Mouse (Mus musculus) neural tube, embryonic 14.5 days (tissue): ENCODE results near the gene Prkd3. TPM values are rescaled to one million over a fixed set of nuclear protein-coding genes. Genes with fewer than 3 reads are reported as not detected.

ENCODE experiments used
- ATAC-seq: fragments of 200-750 bp; cut with Nextera tagmentation; 2 replicates; pipeline ENCODE4 v1.8.0; 2017; ENCODE audit warnings: low read depth, mild to moderate bottlenecking, moderate TSS enrichment, moderate library complexity
- H3K27ac ChIP-seq: fragments of 300-500 bp; sonication (generic); 2 replicates; pipeline ENCODE4 v1.5.1; 2014; ENCODE audit warnings: low read depth, mild to moderate bottlenecking, control low read depth, low read length, moderate library complexity, mixed read lengths
- H3K27me3 ChIP-seq: fragments of 300-500 bp; sonication (generic); 2 replicates; pipeline ENCODE4 v1.6.1; 2014; ENCODE audit warnings: low read length; ENCODE audit not compliant: control insufficient read depth, insufficient read depth
- H3K36me3 ChIP-seq: fragments of 300-500 bp; sonication (generic); 2 replicates; pipeline ENCODE4 v1.6.1; 2014; ENCODE audit warnings: low read length, mixed read lengths; ENCODE audit not compliant: control insufficient read depth, insufficient read depth
- H3K4me1 ChIP-seq: fragments of 300-500 bp; sonication (generic); 2 replicates; pipeline ENCODE4 v1.6.1; 2014; ENCODE audit warnings: low read length; ENCODE audit not compliant: control insufficient read depth, insufficient read depth
- H3K4me2 ChIP-seq: fragments of 300-500 bp; sonication (generic); 2 replicates; pipeline ENCODE4 v1.6.1; 2014; ENCODE audit warnings: mild to moderate bottlenecking, low read depth, low read length, control low read depth
- H3K4me3 ChIP-seq: fragments of 300-500 bp; sonication (generic); 2 replicates; pipeline ENCODE4 v1.5.1; 2014; ENCODE audit warnings: low read depth, low read length, control low read depth, mixed read lengths
- H3K9ac ChIP-seq: fragments of 300-500 bp; sonication (generic); replicated peaks from 2 replicates; pipeline ENCODE4 v1.6.1; 2014; ENCODE audit warnings: low read depth, mild to moderate bottlenecking, control low read depth, low read length, mixed read lengths
- H3K9me3 ChIP-seq: fragments of 300-500 bp; sonication (generic); 2 replicates; pipeline ENCODE4 v1.6.1; 2016; ENCODE audit warnings: low read length; ENCODE audit not compliant: control insufficient read depth
- WGBS: fragments of 180-500 bp; shearing (Covaris S2); extraction: QIAGEN DNeasy Blood & Tissue Kit; methylation state at CpG from one replicate; pipeline ENCODE4 v1.1.7; 2014; 5-methylcytosine and 5-hydroxymethylcytosine counted together
- polyA plus RNA-seq: library from polyadenylated mRNA; unstranded; fragments of >200 nt; fragmentation: Nextera tagmentation; extraction: Ambion mirVana; gene quantifications from 2 replicates; pipeline ENCODE4 v1.2.1, GENCODE M21; 2014

Prkd3 gene
- polyA plus RNA-seq, 1 experiment from 2014 or later = 9.2 TPM

- H3K27me3 ChIP-seq = no peaks in the 10 kb centered on the region
- WGBS = 88% methylated on average over 5 of the region's 5 CpGs
Measured at GRCm38 (mm10) chr17:78906892-78907291, 113.7 kb downstream of the Prkd3 start, which contains the start of gene Sult6b1. Gene Sult6b1 (minus strand): TSS chr17:78906992.

GRCm38 (mm10) chr17:78903158-78903557 lies 117.5 kb downstream of the Prkd3 start:
- no peaks in the 10 kb centered on the region for H3K4me1 ChIP-seq
- no peak overlapping the region for H3K4me3 ChIP-seq
- H3K27me3 ChIP-seq = no peaks in the 10 kb centered on the region
- H3K9me3 ChIP-seq = no peaks in the 10 kb centered on the region
- no peak overlapping the region for H3K4me2 ChIP-seq
- 83% methylated on average over 2 of the region's 2 CpGs for WGBS
- no peaks in the 10 kb centered on the region for H3K36me3 ChIP-seq
- no peak overlapping the region for H3K9ac ChIP-seq
- no peak for ATAC-seq
- no peak overlapping the region for H3K27ac ChIP-seq

More at GRCm38 (mm10) chr17:78906892-78907291, 113.7 kb downstream of the Prkd3 start, which contains the start of gene Sult6b1:
- no peak within 1 kb of the TSS for H3K4me2 ChIP-seq
- ATAC-seq = no peak
- H3K27ac ChIP-seq = no peak within 1 kb of the TSS
- no peak within 1 kb of the TSS for H3K9ac ChIP-seq
- no peaks in the 10 kb centered on the region for H3K36me3 ChIP-seq
- no peak within 1 kb of the TSS for H3K4me3 ChIP-seq
- H3K4me1 ChIP-seq = no peaks in the 10 kb centered on the region
- H3K9me3 ChIP-seq = no peaks in the 10 kb centered on the region

Other genes starting within 250 kb of the Prkd3 start
- 19.4 and 25.3 TPM in 2 replicates for gene Heatr5b, start 185.5 kb downstream of the Prkd3 start, polyA plus RNA-seq
- gene Gpatch11, start 185.2 kb downstream of the Prkd3 start, polyA plus RNA-seq = 54.1 and 56.5 TPM in 2 replicates
- 1.3 and 2.8 TPM in 2 replicates for gene Eif2ak2, start 138.2 kb downstream of the Prkd3 start, polyA plus RNA-seq
- gene Sult6b1, start 113.8 kb downstream of the Prkd3 start, polyA plus RNA-seq = not detected in 2 replicates
- 114 and 118 TPM in 2 replicates for gene Cebpzos, start 104.3 kb downstream of the Prkd3 start, polyA plus RNA-seq
- gene Cebpz, start 83.8 kb downstream of the Prkd3 start, polyA plus RNA-seq = 43.5 and 45.3 TPM in 2 replicates
- gene Ndufaf7, start 83.7 kb downstream of the Prkd3 start, polyA plus RNA-seq = 62.5 and 68.8 TPM in 2 replicates
- gene Qpct, start 31.1 kb upstream of the Prkd3 start, polyA plus RNA-seq = 19.6 and 26.2 TPM in 2 replicates